Mouse (Mus musculus): Measurements from ENCODE around the gene Epb41l4b.
A peak's percentile ranks its signal among the peaks of the same experiment; 100 is the strongest.

Epb41l4b gene

DNA sequence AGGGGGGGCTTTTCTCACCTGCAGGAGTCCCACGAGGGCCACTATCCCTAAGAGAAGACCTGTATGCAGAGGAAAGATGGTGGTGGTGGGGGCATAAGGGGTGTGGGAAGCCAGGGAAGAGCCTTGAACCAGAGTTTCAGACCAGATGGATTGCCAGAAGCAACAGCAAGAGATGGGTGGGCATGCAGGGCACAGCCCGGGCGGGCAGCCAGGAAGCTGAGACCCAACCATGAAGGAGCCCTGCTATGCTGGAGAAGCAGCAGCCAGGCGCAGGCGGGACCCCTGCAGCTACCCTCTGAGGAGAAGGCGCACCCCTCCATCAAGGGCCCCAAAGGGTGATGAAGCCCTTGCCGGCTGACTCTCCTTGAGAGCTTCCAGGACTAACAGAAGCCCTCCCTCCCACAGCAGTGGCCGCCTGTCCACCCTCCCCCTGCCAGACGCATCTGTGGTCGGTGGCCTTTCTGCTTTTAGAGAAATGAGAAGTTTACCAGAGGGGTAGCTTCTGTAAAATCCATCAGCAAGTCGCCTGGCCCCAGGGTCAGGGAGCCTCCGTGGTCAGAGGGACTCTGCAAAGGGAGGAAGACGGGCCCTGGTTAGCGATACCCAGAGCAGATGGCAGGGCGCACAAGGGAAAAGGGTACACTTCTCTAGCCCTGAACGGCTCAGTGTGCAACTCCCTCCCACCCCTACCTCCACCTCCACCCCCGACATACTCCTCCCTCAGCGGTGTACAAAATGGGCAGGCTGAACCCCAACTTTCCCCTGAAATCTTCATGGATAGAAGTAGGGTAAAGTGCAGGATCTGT lies 126.7 kb downstream of the Epb41l4b start:
- DNase-seq (ENCODE audit: low spot score in 2 of 2): no peak

DNA sequence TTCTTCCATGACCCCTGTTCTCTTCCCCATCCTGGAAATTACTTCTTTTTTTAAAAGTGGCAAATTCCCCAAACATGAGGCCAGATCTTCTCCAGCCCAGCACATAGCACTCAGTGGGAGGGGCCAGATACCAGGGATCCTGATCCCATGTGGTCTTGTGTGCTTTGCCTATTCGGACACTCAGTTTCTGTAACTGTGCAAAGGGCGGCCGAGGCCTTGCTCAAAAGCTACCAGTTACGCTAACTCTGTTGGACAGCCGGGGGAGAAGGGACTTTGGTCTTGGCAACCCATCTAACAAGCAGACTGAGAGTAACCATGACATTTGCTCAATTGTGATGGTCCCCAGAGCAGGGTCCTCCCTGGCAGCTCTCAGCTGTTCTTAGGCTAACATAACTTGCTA lies 128.2 kb downstream of the Epb41l4b start:
- DNase-seq (ENCODE audit: low spot score in 2 of 2): no peak

DNA sequence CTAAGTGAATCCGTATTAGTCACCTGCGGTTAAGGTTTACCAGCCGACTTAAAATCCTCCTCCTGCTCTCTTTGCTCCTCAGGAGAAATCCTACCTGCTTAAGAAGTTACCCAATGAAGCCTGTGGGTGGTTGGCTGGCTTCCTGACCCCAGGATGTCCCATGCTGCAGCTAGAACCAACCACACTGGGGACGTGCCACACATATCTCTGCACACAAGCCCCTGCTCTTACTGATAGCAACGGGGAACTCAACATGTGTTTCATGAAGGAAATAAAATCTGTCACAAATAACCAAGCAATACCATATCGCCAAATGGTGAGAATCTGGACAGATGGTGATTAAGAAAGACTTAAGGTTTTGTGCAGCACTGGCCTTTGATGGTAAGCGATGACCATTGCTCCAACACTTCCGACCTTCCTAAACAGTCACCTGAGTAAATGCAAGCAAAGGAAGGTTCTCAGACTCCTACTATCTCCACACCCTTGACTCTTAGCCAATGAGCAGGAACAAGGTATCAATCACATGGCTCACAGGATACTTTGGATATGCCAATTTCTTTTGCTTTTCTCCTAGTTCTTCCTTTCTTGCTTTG lies 131.7 kb downstream of the Epb41l4b start:
- no peak for DNase-seq (ENCODE audit: low spot score in 2 of 2)

DNA sequence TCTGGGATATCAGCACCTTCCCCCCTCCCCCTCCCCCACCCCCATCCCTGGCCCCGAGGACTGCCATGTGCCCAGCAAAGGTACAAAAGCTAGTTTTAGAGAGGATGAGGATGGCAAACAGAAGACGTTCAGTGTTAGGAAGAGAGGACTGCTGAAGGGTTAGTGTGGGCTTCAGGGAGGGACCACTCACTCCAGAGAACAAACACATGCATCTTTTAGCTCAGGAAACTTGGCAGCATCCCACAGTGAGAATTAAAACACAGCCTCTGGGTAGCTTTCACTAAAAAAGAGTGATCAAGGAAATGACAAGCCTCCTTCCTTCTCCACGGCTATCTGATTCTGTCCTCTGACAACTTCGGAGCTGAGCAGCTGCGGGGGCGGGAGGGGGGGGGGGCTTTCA lies 132.3 kb downstream of the Epb41l4b start:
- DNase-seq (ENCODE audit: low spot score in 2 of 2): no peak

DNA sequence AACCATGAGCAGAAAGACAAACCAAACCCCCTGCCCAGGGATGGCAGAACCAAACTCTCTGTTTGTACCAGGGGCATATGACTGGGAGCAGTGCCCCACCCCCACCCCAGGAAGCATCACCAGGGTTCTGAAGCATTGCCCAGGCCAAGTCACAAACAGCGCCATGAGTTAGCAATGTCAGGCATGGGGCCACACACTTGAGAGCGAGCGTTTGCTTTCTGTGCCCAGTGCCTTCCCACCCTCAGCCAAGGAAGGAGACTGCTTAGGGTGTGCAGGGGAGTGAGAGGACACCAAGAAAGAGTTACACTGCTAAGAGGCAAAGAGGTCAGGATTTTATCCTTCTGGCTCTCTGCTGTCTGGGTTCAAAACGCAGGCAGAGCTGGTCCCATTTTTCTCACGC lies 132.8 kb downstream of the Epb41l4b start:
- DNase-seq (ENCODE audit: low spot score in 2 of 2): no peak

DNA sequence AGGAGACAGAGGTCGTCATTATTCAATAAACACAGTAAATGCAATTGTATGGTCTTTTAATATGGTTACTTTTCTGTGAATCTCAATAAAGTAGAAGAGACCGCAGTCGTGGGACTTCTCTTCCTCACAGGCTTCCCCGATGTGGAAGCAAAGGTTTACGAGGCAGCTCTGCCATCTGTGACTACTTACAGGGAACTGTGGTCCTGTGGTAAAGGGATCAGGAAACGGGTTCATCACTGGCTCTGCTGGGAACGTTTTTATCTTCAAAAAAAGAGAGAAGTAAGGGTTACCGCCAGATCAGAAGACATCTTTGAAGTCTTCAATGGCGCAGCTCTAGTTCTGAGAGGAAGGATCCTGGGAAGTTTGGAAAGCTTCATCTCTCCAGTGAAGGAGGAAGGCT lies 135.5 kb downstream of the Epb41l4b start:
- no peak for DNase-seq (ENCODE audit: low spot score in 2 of 2)

DNA sequence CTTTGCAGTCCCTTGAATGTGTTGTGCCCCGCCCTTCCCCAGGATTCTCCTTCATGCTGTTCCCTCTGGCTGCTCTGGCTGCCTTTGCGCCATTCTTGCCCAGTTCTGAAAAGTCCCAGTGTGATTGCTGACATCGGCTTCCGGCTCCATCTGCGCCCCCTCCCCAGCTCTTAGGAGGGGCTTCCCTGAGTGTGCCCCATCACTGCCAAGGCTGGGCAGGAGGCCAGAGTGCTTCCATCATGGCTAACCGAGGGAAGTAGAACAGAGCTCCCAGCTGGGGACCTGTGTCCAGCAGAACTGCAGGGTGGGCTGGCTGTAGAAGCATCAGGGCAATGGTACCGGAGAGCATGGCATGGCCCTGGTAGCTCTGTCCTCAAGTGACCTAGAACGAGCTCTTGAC lies 138.2 kb downstream of the Epb41l4b start:
- no peak for DNase-seq (ENCODE audit: low spot score in 2 of 2)

DNA sequence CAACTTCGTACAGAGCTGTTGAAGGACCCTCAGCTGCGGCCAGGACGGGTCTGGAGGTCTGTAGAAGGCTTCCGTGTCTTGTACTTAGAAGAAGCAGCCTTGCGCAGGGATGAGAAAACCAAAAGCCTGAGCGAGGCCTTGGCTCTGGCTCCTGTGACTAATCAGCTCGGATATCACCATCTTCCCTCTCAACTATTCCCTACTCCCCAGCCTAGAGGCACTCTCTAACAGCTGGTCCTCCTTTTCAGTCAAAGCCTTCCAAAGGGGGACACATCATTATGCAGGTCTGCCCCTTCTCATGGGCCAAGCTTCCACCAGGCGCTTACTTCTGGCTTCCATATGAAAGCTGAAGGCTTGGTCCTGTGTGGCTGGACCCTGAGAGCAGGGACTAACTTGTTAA lies 139.4 kb downstream of the Epb41l4b start:
- DNase-seq (ENCODE audit: low spot score in 2 of 2): no peak

DNA sequence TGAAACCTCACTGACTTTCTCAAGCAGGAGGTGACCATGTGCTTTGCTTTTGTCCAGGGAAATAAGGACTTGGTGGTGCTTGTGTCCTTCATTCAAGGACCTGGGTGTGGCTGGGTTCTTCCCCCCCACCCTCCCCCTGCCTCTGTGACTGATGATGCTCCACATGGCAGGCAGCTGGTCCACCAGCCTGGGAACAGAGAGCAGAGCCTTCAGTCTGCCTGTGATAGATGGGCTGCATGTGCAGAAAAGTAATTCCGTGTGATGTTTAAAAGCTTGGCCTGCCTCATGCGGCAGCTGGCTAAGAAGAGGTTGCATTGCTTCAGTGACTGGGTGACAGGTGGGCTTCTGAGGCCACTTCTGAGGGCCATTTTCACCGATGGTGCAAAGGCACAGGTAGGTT lies 140.5 kb downstream of the Epb41l4b start:
- no peak for DNase-seq (ENCODE audit: low spot score in 2 of 2)

DNA sequence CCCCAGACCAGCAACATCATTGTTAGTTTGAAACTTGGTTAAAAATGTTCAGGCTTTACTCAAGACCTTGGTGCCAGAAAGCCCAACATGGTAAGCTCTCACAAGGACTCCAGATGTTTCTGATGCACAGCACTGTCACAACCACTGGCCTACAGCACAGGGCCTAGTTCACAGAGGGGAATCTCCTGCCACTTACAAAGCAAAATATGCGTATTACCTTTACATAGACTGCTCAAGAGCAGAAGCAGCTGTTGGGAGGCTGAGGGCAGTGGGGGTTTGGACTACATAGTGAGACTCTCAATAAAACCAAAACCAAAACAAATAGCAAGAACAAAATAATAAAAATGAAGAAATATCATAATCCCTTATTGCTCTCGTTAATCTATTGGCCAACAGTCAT lies 141.8 kb downstream of the Epb41l4b start:
- DNase-seq (ENCODE audit: low spot score in 2 of 2): no peak

DNA sequence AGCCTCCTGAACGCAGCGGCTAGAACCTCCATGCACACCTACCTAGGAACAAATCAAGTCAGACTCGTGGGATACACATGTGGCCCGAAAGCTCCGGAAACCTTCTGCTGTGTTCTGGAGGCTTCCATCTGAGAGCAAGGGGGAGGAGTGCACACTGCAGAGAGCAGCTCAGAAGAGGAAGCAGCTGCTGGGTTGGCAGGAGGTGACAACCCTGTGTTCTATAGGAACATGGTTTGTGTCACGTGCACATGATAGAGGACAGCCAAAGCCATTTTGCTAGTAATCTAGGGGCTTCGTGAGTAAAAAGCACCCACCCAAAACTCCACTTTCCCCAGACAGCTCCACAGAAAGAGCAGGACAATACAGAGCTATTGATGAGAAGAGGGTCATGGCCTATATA lies 149.9 kb downstream of the Epb41l4b start:
- peak; percentile 7 to 31 for DNase-seq (ENCODE audit: low spot score in 2 of 2)

DNA sequence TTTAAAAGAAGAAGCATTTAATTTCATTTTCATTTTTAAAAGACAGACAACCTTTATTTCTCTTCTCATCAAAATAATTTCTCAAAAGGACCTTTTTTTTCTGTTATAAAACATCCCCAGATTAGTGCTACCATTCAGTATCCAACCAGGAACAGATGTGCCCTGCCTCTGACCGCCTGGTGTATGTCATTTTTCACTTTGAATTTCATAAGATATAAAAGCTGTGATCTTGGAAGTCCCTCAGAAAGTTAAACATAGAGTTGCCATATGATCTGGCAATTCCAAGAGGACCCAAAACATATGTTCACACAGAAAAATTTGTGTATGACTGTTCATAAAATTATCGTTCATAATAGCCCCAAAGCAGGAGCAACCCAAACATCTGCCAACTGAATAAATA lies 151.3 kb downstream of the Epb41l4b start:
- no peak for DNase-seq (ENCODE audit: low spot score in 2 of 2)

DNA sequence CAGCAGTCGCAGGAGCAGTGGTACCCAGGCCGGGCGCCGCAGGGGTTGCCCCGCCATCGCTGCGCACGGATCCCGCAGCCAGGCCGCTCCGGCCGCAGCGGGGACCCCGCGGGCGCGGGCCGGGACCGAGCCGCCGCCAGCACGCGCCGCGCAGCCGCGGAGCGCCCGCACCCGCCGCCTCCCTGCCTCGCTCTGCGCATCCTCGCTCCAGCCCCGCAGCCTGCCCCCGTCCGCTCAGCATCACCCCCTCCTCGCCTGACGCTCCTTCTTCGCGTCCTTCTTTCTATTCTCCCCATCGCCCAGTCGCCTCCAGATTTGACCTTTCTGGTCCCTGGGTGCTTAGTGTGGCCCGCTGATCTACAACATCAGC lies 153.0 kb downstream of the Epb41l4b start, which contains the start of gene Frrs1l:
Frrs1l (minus strand) TSS at position 177 of the 370 bp plus-strand sequence.
- DNase-seq (ENCODE audit: low spot score in 2 of 2): peak in 1 of 2 experiments; percentile 4

DNA sequence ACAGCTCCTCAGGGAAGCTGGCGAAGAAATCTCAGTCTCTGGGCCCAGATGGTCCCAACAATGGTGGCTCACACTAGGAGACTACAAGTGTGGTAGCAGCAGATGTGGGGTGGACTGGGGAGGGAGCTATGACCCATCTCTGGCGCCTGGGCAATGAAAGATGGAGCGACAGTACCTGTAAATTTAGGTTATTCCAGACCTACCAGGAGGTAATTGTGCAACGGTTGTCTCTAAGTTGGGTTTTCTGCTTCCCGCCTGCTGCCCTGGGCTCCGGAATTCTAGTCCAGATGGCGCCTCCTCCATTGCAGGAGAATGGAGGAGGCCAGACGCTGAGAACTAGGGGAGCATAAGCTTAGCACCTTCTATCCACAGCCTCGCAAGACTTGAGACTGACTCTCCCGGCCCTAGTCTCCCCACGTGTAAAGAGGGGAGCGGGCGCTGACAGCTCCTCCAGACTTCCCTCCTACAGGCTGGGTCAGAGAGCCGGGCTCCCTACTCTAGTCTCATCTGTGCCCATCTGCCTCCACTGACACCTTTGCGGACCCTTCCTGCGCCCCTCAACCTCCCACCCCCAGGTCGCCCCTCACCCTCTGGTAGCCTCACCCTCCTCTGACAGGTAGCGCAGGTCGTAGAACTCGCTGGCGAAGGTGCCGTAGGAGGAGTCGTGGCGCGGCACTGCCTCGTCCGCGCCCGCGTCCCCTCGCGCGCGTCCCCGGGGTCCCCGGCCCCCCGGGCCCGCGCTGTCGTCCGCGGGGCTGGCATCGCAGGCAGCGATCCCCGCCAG lies 153.6 kb downstream of the Epb41l4b start:
- DNase-seq (ENCODE audit: low spot score in 2 of 2): no peak

DNA sequence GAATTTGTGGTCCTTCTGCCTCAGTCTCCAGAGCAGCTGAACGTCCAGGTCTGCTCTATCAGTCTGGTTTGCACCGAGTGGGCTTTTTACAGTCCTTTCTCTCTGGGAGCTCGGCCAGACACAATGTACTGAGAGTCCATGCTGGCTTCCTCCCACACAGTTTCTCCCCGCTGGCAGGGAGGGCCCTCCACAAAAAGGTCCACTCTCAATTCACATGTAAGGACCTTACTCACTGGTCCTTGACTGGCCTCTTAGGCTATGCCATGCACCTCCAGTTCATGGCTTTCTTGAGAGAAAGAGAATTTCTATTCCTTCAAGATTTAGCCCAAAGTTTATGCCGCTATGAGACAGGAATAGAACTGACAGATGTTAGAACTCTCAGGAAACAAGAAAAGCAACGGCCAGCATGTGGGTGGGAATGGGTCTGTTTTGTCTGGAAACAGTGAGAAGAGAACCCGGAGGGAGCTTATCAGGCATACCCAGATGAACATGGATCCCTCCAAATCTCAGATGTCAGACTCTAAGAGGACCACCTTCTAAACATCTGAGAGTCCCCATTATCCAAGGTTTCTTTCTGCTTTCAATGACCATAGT lies 177.6 kb downstream of the Epb41l4b start:
- no peak for DNase-seq (ENCODE audit: low spot score in 2 of 2)

DNA sequence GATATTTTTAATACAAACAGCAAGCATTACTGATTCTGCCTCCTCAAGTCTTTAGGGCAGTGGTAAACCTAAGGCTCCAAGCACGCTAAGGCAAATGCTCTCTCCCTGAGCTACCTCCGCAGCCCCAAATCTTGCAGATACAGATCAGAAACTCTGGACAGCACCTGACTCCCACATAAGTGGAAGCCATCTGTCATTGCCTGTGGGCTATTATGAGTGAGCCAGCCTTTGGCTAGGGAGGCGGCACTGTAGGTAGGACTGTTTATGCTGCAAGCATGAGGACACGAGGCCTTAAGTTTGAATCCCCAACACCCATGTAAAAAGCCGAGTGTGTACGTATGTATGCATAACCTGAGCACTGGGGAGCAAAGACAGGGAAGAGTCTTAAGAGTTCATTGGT lies 179.6 kb downstream of the Epb41l4b start:
- no peak for DNase-seq (ENCODE audit: low spot score in 2 of 2)

DNA sequence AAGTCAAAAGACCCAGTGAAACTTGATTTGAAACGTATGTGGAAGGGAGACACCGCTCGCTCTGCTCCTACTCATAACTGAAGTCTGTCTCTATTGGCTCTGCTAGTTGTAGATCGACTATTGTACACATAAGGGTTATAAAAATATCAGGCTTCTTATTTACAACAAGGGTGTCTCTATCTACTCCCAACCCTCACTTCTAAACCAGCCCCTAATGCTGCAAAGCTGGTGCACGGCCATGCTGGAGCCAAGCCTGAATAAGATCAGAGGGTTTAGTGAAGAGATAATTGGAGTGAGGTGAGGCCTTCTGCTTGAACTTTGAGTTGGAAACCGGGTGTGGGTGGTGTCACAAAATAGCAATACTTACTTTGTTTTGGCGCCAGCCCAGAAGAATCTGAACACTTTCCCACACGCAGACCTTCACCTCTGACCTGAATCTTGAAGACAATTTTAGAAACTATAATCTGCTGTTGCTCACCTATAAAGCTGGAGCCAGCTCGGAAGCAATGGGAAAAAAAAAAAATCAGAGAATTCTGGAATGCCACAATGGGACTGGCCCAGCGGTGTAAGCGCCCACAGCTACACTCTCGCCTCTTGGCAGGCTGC lies 181.8 kb downstream of the Epb41l4b start:
- no peak for DNase-seq (ENCODE audit: low spot score in 2 of 2)

DNA sequence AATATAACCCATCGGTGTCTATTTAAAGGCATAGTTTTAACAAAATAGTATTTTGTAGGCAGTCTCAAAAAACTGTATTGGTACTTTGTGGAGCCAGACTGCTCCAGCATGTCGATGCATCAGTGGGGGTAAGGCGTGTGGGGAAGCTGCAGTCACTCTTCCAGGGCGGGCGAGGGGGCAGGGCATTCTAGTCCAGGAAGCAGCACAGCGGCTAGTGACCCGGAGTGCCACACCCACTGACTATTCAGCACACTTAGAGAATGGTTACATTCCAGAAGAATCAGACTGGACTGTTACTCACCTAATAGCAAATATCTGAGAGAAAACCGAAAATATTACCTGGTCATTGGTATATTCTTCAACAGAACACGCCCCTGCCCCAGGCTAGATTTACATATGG lies 185.7 kb downstream of the Epb41l4b start:
- DNase-seq (ENCODE audit: low spot score in 2 of 2): no peak

DNA sequence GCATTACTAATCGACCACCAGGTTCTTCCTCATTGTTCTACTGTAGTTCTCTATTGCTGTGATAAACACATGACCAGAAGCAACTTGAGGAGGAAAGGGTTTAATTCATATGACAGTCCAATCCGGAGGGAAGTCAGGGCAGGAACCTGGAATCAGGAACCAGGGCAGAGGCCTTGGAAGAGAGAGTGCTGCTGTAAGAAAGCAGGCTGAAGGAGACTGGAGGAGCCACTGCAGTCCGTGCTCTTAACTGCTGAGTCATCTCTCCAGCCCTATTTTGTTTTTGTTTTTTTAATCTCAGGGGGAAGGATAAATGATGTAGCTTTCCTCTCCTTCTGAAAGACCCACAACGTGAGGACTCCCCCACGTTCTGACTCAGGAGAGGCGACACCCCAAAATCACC lies 190.0 kb downstream of the Epb41l4b start:
- no peak for DNase-seq (ENCODE audit: low spot score in 2 of 2)

DNA sequence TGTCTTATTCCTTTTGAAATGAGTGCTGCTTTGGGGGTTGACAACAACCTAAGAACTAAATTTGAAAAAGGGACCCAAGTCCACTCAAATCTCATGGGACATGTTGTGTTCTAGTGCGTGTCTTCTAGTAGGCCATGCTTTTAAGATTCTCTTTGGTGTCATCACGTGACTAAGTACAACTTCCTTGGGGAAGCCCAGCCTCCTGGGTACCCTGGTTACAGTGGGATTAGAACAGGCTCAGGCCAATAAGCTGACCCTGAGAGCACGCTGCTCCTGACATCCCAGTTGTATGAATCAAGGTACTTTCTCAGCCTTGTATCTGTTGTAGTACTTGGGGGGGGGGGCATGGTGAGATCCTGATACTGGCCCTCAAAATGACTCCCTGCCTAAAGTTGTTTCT lies 191.5 kb downstream of the Epb41l4b start:
- DNase-seq (ENCODE audit: low spot score in 2 of 2): no peak

DNA sequence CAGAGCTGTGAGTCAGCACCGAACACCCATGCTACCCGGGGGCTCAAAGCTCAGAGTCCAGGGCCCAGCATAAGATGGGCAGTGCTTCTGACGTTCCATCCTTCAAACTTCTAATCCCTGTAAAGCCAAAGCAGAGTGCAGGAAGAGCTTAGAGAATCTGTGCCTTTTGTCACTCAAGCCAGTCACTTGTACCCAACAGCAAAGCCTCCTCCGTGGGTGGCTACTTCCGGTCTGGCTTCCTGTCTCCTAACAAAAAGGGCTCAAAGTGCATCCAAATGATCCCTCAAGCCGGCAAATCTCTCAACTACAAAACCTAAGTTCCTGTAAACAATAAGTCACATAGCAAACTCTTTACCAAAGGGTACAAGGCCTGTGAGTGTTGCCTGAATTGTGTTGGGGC lies 193.7 kb downstream of the Epb41l4b start:
- peak in 1 of 2 experiments; percentile 13 for DNase-seq (ENCODE audit: low spot score in 2 of 2)

Data from thymus, postnatal 10 days (tissue).